Mouse (Mus musculus) mouse trophoblast stem cell (cell line): ENCODE data around the gene Rep15.

Source experiments
- in situ Hi-C, 2 experiments: fragments of 300-500 bp; cut with MseI, MboI; formaldehyde crosslinking; loops; 2 replicates in 1 of 2; 3 replicates in 1 of 2; pipeline ENCODE4 v1.15.1; 2025

Gene Rep15

DNA sequence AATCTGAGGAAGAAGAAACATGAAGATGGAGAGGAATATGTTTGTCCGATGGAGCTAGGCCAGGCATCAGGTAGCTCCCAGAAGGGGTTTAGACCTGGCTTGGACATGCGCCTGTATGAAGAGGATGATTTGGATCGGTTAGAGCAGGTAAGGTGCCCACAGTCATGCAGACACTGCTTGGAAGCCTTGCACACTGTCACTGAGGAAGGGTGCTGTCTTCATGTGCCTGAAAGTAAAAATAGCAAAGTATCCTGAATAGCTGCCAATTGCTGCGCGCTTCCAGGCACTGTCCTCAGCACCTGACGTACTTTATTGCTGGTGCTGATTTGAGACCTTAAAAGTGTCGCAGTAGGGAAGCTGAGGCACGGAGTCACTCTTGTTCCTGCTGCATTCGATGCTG lies 2.8 kb upstream of the Rep15 start:
- in situ Hi-C loops: no loop called here

DNA sequence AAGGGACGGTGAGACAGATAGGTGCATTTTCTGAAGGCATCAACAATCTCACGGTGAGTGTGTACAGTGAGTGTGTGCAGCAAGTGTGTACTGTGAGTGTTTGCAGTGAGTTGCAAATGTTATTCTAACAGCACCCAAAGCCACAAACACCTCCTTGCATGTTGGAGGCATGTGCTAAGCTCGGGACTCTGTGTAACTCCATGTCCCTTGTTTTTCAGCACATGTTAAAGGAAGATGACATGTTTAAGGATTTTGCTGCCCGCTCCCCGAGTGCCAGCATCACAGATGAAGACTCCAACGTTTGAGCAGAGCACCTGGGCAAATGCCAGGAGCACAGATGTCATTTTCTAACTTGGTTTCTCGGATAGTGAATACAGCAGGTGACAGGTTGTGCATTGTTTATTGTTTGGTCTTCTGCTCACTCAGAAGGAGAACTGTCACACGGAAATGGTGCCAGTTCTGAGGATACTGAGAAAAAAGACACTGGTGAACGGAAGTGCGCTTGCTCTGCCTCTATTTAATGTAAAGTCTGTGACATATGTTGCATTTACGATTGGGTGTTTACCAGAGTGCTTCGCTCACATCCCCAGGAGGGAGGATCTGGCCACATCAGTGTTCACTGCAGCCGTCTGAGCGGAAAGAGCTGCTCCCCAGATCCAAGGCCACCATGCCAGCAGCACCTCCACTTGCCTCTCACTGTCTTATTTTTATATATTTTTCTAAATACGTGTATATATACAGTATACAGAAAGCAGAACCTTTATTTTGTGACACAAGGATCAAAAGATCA lies 2.1 kb upstream of the Rep15 start:
- in situ Hi-C loops: no loop called here

DNA sequence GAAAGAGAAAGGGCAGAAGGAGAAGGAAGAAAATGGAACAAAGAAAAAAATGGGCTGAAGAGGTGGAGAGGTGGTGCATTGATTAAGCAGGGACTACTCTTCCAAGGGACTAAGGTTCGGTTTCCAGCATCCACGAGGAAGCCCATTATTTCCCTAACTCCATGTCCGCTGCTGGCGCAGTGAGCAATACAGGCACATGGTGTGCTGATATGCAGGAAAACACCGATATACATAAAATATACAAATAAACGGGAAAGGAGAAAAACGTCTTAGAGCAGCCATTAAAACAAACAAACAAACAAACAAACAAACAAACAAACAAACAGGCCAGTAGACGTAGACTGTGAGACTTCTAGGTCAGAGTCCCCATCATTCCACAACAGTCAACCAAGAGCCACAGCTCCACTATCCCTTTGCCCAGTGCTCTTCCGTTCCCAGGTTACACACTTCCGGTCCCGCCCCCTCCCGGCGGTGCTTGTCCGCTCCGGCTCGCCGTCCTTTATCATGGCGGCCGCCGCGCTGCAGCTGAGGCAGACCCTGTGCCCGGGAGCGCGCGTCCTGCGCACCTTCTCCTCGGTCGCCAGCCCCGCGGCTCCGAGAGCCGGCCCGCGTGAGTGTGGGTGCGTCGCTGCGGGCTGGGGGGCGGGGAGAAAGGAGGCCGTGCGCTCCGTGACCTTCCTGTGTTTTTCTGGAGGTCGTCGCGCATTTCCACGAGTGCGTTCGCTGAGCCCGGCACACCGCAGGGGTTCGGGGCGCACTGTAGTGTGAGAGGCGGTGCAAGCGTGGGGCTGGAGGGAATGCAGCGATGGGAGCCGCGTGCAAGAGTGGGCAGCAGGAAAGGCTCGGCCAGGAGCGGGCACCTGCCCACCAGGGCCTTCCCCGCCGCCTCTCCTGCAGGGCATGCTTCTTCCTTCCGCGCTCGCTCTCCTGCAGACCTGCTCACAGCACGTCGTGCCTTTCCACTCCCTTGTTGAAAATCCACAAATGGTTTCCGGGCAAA lies 10.2 kb downstream of the Rep15 start, which contains the start of gene Mrps35:
Gene Mrps35 (plus strand): TSS at position 474 of the 1,000 bp plus-strand sequence.
- in situ Hi-C loops: no loop called here

DNA sequence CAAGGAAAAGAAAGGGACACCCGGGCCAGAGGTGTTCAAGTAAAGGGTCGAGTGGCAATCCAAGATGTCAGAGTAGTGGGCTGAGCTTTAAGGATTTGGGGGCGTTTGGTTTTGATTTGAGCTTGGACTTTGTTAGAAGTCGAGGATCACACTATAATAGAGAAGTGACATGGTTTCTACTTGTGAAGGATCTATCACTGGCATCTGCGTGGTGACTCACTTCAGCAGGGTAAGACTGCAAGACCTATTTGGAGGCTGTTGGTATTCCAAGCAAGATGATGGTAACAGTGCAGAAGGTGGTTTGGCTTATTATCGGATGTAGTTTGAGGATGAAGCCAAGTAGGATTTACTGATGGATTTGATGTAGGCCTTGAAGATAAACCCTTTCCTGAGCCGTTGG lies 11.2 kb downstream of the Rep15 start:
- in situ Hi-C loops: no loop called here

DNA sequence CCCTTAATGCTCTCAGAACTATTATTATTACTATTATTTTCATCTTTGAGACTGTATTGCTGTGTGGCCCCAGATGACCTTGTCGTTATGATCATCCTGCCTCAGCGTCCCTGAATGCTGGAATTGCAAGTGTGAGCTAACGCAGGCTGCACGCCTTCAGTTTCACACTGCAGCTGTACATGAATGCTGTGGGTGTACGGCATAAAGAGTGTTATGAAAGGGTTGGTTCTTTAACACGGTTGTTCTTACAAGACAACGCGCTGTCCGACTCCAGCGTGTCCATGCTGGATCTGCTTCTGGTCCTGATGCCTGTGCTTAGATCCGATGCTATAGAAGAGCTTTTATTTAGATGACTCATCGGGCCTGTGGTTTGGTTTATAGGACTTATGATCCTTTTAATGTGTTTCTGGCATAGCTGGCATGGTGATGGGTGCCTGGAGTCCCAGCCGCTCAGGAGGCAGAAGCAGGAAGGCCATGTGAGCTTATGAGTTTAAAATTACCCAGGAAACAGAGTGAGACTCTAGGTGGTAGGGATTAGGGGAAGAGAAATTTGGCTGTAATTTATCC lies 16.9 kb downstream of the Rep15 start:
- in situ Hi-C loops: no loop called here

DNA sequence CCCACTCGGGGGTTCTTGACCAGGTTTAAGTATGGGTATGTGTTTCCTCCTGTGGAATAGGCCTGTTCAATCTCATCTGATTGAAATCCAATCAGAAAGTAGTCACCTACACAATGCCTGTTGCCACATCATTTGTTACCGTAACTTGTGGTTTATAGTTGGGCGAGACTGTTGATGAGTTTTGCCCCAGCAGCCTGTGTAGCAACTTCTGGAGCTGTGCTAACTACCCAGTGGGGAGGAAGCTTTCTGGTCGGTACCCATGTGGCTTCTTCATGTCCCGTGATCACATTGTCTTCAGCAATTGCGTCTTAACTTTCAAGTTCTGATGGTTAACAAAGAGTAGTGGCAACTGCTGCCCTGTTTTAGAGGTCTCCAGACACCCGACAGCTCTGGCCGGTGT lies 19.3 kb downstream of the Rep15 start:
- in situ Hi-C loops: no loop called here

DNA sequence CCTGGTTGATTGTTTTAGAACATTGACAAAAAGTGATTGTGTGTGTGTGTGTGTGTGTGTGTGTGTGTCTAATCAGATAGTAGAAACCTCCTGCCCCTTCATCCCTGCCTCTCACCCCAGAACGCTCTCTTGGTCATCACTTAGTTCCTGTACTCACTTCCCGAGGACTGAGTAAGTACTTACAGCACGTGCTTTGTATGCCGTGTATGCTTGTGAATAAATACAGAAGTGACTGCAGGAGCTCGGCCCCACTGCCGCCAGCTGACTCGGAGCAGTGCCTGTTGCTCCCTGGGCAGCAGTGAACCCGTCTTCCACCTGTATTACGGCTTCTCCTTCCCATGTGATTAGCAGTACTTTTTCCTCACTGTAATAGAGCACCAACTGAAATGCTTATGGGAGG lies 20.1 kb downstream of the Rep15 start:
- in situ Hi-C loops: no loop called here

DNA sequence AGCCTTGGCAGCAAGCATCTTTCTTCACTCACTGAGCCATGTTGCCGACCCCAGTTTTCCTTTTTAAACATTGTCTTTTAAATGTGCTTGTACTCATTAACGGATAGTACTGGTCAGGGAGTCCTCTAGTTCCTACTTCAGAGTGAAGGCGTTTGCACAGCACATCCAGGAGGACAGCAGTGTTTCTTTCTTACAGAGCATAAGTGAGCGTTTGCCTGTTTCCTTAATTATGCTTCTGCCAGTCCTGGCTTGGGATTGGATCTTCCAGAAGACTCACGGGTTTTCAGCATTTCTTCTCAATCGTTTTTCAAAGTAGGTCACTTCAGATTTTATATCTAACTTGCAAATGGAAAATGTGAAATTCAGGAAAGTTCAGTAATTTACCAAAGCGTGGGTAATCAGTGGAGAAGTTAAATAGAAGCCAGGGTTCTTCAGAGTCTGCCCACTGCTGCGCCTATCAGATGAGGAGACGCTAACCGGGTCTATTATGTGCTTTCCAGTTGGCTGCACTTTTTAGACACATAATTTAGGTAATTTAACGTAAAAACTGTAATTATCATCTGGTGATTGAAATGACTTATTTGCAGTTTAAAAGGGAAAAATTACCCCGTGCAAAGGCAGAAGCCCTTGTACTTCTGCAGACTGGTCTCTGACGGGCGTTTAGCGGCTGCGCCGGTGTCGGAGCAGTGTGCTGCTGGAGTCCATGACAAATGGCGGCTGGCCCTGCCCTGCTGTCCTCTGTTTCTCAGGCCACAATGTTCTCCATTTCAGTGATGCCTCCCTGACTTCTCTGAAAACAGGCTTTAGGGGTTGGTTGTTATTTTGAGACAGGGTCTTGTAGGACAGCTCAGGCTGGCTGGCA lies 21.6 kb downstream of the Rep15 start:
- in situ Hi-C loops: no loop called here

DNA sequence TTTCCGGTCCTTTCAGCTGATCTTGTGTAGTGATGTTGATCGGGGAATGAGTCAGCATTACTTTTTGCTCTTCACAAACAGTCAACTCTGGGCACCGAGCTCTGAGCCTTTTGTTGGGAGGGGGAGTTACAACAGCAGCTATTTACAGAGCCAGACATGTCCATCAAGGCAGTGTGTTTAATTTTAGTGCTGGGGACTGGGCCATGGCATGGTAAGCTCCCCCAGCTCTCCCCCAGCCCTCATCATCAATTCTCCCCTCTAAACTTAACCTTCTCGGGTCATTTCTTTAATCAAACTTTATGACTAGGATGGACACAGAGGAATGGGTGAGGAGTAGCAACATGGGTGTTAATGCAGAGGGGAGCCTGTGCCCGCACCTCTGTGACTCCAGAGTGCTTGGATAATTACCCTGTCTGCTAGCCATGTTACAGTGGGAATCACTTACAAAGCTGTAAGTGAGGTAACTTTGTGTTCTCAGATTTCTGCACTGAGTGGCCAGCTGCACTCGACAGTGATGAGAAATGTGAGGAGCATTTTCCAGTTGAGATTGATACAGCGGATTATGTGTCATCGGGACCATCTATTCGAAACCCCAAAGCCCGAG lies 23.1 kb downstream of the Rep15 start:
- in situ Hi-C loops: no loop called here

DNA sequence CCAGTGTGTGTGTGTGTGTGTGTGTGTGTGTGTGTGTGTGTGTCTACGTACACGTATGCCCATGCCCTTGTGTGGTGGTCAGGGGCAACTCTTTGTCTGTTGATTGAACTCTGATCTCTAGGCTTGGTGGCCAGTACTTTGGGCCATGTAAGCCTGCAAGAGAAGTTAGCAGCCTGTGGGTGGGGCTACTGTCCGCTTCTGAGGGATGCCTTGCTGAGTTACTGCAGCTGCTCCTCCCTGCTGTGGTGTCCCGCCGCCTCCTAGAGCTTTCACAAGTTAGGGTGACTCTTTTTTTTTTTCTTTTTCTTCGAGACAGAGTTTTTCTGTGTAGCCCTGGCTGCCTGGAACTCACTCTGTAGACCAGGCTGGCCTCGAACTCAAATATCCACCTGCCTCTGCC lies 26.9 kb downstream of the Rep15 start:
- in situ Hi-C loops: no loop called here

DNA sequence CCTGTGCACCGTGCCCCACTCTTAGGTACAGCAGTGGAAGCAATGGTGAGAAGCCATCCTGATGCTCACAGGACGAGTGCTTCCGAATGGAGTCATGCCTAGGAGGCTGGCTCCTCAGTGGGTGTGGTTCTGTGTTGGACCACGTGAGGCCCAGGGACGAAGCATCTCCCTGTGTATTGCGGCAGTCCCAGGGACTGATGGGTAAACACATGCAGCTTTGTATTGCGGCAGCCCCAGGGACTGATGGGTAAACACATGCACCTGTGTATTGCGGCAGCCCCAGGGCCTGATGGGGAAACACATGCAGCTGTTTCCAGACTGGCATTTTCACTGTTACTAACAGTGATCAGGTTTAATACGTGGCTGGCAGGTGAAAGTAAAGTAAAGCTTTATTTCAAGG lies 29.2 kb downstream of the Rep15 start:
- in situ Hi-C loops: no loop called here

DNA sequence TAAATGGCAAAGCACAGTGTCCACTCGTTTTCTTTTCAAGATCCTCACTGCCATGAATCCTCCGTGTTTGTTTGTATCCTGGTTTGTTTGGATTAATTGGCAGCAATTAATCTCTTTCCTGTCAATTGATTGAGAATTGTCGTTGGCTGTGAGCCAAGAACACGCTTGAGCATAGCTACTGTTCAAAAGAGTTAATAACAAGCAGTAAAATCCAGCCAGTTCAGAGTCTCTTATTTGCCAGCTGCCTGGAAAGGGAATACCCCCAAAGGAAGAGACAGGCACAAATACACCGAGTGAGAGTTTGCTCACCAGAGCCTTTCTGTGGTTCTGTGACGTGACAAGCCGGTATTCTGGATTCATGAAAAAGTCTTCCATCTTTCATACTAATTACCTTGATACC lies 29.6 kb downstream of the Rep15 start:
- in situ Hi-C loops: no loop called here

DNA sequence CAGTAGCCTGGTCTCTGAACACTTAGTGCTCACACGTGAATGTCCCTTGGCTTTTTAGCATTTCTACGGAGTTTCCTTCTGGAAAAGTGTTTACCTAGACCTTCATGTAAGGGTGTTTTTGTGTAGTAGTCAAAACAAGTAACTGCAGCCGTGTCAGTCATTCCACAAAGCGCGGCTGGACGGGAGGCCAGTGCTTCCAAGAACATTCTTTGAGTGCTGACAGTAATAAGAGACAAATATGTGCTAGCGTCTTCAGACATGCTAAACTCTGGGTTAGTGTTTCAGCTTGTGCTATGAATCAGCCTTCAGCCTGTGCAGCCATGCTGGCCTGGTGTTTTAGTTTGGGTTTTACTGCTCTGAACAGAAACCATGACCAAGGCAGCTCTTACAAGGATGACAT lies 30.3 kb downstream of the Rep15 start:
- in situ Hi-C loops: no loop called here

DNA sequence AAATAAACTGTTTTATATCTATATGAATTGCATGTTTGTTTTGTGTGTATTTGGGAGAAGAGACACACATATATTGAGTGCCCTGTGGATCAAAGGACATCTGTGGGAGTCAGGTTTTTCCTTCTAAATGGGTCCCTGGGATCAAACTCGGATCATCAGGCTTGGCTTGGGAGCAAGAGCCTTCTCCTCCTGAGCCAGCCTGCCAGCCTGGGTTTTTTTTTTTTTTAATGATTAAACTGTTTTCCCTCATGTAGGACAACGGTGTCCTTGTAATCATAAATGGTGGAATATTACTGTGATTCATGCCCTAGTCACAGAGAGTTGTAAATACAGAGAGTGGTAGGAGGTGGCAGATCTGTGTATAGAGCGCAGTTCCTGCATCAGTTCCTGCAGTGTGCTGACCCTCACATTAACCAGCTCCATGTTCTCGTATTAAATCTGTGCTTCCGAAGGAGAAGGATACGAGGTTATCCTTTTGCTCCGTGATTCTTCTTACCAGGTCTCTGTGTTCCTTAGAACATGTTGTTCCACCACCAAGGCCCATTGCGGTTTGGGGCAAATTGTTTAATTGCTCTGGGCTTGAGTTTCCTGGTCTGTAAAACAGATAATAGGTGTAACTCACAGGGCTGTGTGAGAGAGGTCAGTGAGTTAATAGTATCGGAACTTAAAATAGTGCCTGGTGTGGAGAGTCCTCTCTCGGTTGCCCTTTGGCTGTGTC lies 32.0 kb downstream of the Rep15 start:
- in situ Hi-C loops: no loop called here

DNA sequence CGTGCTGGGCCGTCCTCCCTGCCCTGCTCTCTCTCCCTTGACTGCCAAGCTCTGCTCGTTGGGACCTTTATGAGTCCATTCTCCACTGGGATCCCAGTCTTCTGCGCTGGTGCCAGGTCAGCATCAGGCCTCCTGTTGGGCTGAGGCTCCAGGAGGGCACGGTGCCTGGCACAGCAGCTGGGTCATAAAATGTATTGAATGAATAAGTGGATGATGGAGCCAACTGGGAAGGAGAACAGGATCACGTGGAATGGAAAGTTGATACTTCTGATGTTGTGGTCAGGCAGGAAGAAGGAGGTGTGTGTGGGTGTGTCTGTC lies 32.5 kb downstream of the Rep15 start:
- in situ Hi-C loops: no loop called here

DNA sequence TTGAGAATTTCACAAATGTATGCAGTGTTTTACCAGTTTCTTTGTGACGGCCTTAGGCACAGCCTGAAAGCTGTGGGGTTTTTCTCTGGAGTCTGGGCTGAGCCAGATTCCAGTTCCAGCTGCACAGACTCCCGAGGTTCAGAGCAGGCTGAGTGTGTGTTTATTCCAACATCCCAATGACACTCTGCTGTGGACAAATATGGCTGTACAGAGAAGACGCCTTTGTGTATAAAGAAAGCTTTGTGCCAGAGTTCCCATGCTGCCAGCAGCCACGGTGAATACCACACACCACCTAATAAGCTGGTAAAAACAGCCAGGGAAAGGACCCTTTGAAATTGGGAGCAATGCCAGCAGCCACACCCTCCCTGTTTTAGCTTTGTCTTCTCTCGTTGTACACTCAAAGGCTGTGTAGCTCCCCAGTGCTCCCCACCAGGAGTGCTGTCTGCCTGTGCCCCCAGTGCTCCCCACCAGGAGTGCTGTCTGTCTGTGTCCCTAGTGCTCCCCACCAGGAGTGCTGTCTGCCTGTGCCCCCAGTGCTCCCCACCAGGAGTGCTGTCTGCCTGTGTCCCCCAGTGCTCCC lies 43.5 kb downstream of the Rep15 start:
- in situ Hi-C loops: no loop called here

DNA sequence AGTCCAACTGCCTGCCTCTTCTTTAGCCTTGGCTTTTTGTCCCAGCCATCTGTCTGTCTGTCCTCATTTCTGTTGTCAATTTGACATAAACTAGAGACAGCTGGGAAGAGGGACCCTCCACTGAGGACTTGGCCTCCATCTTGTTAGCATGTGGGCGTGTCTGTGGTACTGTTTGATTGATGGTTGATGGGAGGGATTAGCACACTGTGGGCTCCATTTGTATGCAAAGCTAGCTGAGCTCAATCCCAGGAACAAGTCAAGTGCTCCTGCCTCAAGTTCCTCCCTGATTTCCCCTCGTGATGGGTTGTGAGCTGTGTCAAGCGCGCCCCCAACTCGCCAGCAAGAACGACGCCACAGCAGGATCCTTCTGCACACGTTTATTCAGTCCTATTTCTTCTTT lies 44.5 kb downstream of the Rep15 start:
- in situ Hi-C loops: no loop called here

DNA sequence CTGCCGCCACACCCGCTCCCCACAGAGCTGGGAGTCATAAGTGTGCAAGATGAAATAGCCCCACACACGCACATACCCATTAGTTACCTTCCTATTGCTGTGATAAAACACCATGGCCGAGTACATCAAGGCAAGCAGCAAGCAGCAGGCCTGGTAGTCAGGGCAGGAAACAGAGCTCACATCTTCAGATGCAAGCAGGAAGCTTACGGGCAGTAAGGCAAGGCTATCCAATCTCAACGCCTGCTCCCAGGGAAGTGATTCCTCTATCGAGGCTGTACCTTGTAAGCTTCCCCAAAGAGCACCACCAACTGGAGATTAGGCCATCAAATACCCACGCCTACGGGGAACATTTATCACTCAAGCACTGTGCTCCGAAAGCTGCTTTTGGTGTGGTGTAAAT lies 47.5 kb downstream of the Rep15 start:
- in situ Hi-C loops: no loop called here
